Mouse (Mus musculus): ENCODE measurements around the gene Gm20388.

DNA sequence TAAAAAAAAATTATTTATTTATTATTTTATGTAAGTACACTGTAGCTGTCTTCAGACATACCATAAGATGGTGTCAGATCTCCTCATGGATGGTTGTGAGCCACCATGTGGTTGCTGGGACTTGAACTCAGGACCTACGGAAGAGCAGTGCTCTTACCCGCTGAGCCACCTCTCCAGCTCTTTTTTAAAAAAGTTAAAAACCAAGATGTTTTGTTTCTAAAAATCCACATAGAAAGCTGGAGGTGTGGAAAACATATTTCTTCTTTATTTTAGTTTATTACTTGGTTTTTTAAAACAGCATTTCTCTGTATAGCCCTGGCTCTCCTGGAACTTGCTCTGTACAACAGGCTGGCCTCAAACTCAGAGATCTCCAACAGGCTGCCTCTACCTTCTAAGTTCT, 3417.9 kb downstream of the Gm20388 start:
- TF ChIP-seq CTCF (IDR thresholded peaks at IDR 0.05; ENCODE audit: insufficient read depth, low read depth, low read length) (no peak), POLR2A (IDR thresholded peaks at IDR 0.05; ENCODE audit: insufficient read depth, low read depth, low read length) (no peak)

All from olfactory bulb, adult 2 months (tissue).